Comparison of ENCODE assay signal across 8 mouse cellular contexts in genomic region chr8:120486477-120487376, GRCm38 (mm10).
DNase-seq lines count a peak whose midpoint lies in the region; ATAC-seq and TF ChIP-seq lines count a peak whose summit lies in the region.

No protein-coding gene starts in this region.

- H3K27me3 ChIP-seq in intestine, embryonic 15.5 days (replicated peaks): no peaks in the 10 kb centered on the region; the same call in 1 of the 2 replicates
- peaks cover 54% of the 10 kb centered on the region for H3K27me3 ChIP-seq in limb, embryonic 14.5 days (ENCODE audit: control insufficient read depth, insufficient read depth, low read length)
- peaks cover 12% of the 10 kb centered on the region for H3K27me3 ChIP-seq in midbrain, embryonic 13.5 days

- H3K27ac ChIP-seq in intestine, embryonic 15.5 days: peak overlapping the region; percentile 96
- peak overlapping the region; percentile 62; the same call in 1 of the 2 replicates for H3K27ac ChIP-seq in limb, embryonic 14.5 days (replicated peaks; ENCODE audit: low read depth, low read length)
- peak overlapping the region; percentile 100 for H3K27ac ChIP-seq in midbrain, embryonic 13.5 days

- 13% methylated on average over 50 of the region's 50 CpGs for WGBS in intestine, embryonic 15.5 days
- WGBS in limb, embryonic 14.5 days: 2% methylated on average over 50 of the region's 50 CpGs
- under 1% methylated on average over 48 of the region's 50 CpGs for WGBS in midbrain, embryonic 13.5 days

- DNase-seq in ovary, postnatal 36 days (ENCODE audit: low spot score): peak; percentile 41
- no peak for DNase-seq in ovary, adult 18-20 months (ENCODE audit: low spot score)
- peak; percentile 67 for DNase-seq in cerebellum, adult 9-11 months
- peak; percentile 28 to 52 for DNase-seq in frontal cortex, postnatal 25 days (ENCODE audit: low spot score in 2 of 2)
- DNase-seq in limb, embryonic 14.5 days (ENCODE audit: low spot score): peak; percentile 54
- DNase-seq in spleen, postnatal 14 days (ENCODE audit: low spot score in 2 of 2): peak; percentile 65 to 74

- peaks cover 61% of the 10 kb centered on the region for H3K4me1 ChIP-seq in intestine, embryonic 15.5 days (replicated peaks)
- peaks cover 63% of the 10 kb centered on the region for H3K4me1 ChIP-seq in limb, embryonic 14.5 days (ENCODE audit: control insufficient read depth, insufficient read depth, low read length)
- H3K4me1 ChIP-seq in midbrain, embryonic 13.5 days (replicated peaks): peaks cover 62% of the 10 kb centered on the region

- H3K9ac ChIP-seq in intestine, embryonic 15.5 days: peak overlapping the region; percentile 83
- peak overlapping the region; percentile 54; the same call in 1 of the 2 replicates for H3K9ac ChIP-seq in limb, embryonic 14.5 days (ENCODE audit: low read depth, low read length, severe bottlenecking)
- peak overlapping the region; percentile 97 for H3K9ac ChIP-seq in midbrain, embryonic 13.5 days (replicated peaks)

- no peaks in the 10 kb centered on the region for H3K9me3 ChIP-seq in intestine, embryonic 15.5 days
- no peaks in the 10 kb centered on the region for H3K9me3 ChIP-seq in limb, embryonic 14.5 days (ENCODE audit: control insufficient read depth, low read length)
- H3K9me3 ChIP-seq in midbrain, embryonic 13.5 days: no peaks in the 10 kb centered on the region

- TF ChIP-seq POLR2A in limb, embryonic 14.5 days (IDR thresholded peaks at IDR 0.05; ENCODE audit: borderline replicate concordance, extremely low read depth, insufficient read depth, insufficient read length): no peak

- peak; percentile 9 for ATAC-seq in intestine, embryonic 15.5 days
- ATAC-seq in limb, embryonic 14.5 days (ENCODE audit: low FRiP score, low read depth): peak; percentile 11; the same call in 1 of the 2 replicates
- peak; percentile 48 for ATAC-seq in midbrain, embryonic 13.5 days

- H3K4me3 ChIP-seq in intestine, embryonic 15.5 days (replicated peaks): peak overlapping the region; percentile 78
- H3K4me3 ChIP-seq in limb, embryonic 14.5 days (replicated peaks; ENCODE audit: low read length): peak overlapping the region; percentile 62
- peak overlapping the region; percentile 92 for H3K4me3 ChIP-seq in midbrain, embryonic 13.5 days (replicated peaks)

- peak overlapping the region; percentile 98 for H3K4me2 ChIP-seq in intestine, embryonic 15.5 days (replicated peaks)
- H3K4me2 ChIP-seq in limb, embryonic 14.5 days (replicated peaks; ENCODE audit: low read depth, low read length, severe bottlenecking): peak overlapping the region; percentile 95
- H3K4me2 ChIP-seq in midbrain, embryonic 13.5 days (replicated peaks): peak overlapping the region; percentile 95

- H3K36me3 ChIP-seq in intestine, embryonic 15.5 days: no peaks in the 10 kb centered on the region
- no peaks in the 10 kb centered on the region for H3K36me3 ChIP-seq in limb, embryonic 14.5 days (ENCODE audit: control insufficient read depth, insufficient read depth, low read length)
- H3K36me3 ChIP-seq in midbrain, embryonic 13.5 days: no peaks in the 10 kb centered on the region
